ENCODE assay signal across 26 mouse cellular contexts in genomic region chr11:29248386-29248785, GRCm38 (mm10).
"Had no signal": no experiment of that assay in that cellular context is flagged by ENCODE, and none has a peak within 500 bp of the region (broad histone marks: within the 10 kb centered on the region; RNA-seq: fewer than 3 reads in every experiment).

No protein-coding gene starts in this region.

- H3K27me3 ChIP-seq: limb, embryonic 12.5 days; limb, embryonic 13.5 days; limb, embryonic 15.5 days; liver, embryonic 13.5 days; liver, embryonic 15.5 days; lung, embryonic 15.5 days; megakaryocyte, embryonic 14.5 days; midbrain, embryonic 12.5 days; midbrain, embryonic 15.5 days had no signal

- H3K36me3 ChIP-seq: limb, embryonic 15.5 days; liver, embryonic 13.5 days; liver, embryonic 15.5 days had no signal

- DNase-seq: left cerebral cortex, postnatal 4 days; liver; liver, embryonic 13.5 days; liver, postnatal 0 days; lung, adult 18-20 months; lung, adult 2 months; lung, embryonic 14.5 days; lung, postnatal 10 days; lung, postnatal 14 days; lung, postnatal 36 days; lung, postnatal 4 days; midbrain, embryonic 14.5 days had no signal

- H3K9me3 ChIP-seq: limb, embryonic 10.5 days; limb, embryonic 12.5 days; limb, embryonic 15.5 days; liver, embryonic 12.5 days; liver, embryonic 13.5 days; liver, embryonic 15.5 days; lung, embryonic 15.5 days; midbrain, embryonic 10.5 days; midbrain, embryonic 12.5 days; midbrain, embryonic 13.5 days; midbrain, embryonic 15.5 days had no signal

- H3K27ac ChIP-seq: limb, embryonic 12.5 days; limb, embryonic 13.5 days; liver, embryonic 12.5 days; liver, embryonic 13.5 days; liver, embryonic 14.5 days; liver, embryonic 15.5 days; lung, embryonic 15.5 days; macrophage; midbrain, embryonic 13.5 days had no signal
